Mouse (Mus musculus): Measurements from ENCODE around the gene Vps41.

Vps41 gene

GRCm38 (mm10) chr13:18896789-18897188, 179.7 kb downstream of the Vps41 start:
- DNase-seq: no peak

DNA sequence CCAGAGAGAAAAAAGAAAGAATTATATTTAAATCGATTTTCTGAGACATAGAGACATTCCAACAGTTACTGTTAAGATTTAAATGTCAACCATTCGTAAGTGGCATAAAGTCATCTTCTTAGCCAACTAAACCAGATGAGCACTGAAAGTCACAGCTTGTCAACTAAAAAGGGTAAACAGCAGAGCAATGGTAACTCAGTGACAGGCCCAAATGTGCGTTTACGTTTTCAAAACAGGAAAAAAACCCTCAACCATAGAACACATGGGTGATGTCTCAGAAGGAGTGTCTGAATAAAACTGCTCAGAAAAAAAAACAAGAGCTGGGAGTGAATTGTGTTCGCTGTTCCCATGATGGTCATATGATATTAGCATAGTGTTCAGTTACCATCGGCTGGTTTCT, 186.5 kb downstream of the Vps41 start:
- DNase-seq: no peak

DNA sequence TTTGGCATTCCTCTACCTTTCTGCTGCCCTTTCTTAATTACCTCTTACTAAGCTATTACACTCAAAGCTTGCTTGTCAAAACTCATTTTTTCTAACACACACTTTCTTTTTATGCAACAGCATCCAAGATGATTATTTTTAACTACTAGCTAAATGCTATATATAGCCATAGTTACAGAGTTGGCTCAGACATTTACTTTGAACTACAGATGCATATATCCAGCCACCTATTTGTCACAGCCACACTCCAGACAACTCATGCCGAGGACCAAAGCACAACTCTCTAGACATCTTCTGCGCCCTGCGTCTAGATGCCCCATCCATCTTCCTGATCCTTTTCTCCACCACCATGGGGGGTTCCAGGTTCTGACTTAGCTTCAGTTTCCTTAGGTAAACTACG, 197.7 kb downstream of the Vps41 start:
- DNase-seq: no peak

All from layer of hippocampus, adult 9-11 months (tissue).